Mouse (Mus musculus) spleen, adult 2 months (tissue): ENCODE measurements around the gene Ctxn1. TPM values are rescaled to one million over a fixed set of nuclear protein-coding genes. Genes with fewer than 3 reads are reported as not detected.

Experiments used
- DNase-seq, 2 experiments: peaks; one replicate each; pipeline versions ENCODE4 v3.0.0 to v3.0.0-alpha.2; 2012 to 2021; ENCODE audit warnings: low spot score in 2 of 2, low read depth in 1 of 2
- H3K27ac ChIP-seq: fragments of 200-500 bp; 2 replicates; pipeline ENCODE4 v1.5.1; 2012; ENCODE audit warnings: low read length, inconsistent platforms; ENCODE audit not compliant: insufficient read depth
- H3K27me3 ChIP-seq: fragments of 200-500 bp; 2 replicates; pipeline ENCODE4 v1.6.1; 2012; ENCODE audit warnings: mild to moderate bottlenecking, moderate library complexity, low read length, inconsistent platforms; ENCODE audit not compliant: control insufficient read depth, insufficient read depth
- H3K36me3 ChIP-seq: fragments of 200-500 bp; 2 replicates; pipeline ENCODE4 v1.6.1; 2012; ENCODE audit warnings: mild to moderate bottlenecking, low read length, inconsistent platforms; ENCODE audit not compliant: control insufficient read depth, insufficient read depth
- H3K4me1 ChIP-seq: fragments of 200-500 bp; 2 replicates; pipeline ENCODE4 v1.6.1; 2011; ENCODE audit warnings: inconsistent platforms; ENCODE audit not compliant: control insufficient read depth, insufficient read depth, insufficient read length
- H3K4me3 ChIP-seq: fragments of 200-500 bp; 2 replicates; pipeline ENCODE4 v1.5.1; 2011; ENCODE audit warnings: mild to moderate bottlenecking, inconsistent platforms; ENCODE audit not compliant: insufficient read depth, insufficient read length; ENCODE audit errors: extremely low read depth
- CTCF ChIP-seq: fragments of 200-500 bp; IDR thresholded peaks from 2 replicates; pipeline ENCODE4 v1.5.1; 2011; ENCODE audit warnings: mild to moderate bottlenecking, inconsistent platforms; ENCODE audit not compliant: insufficient read depth, insufficient read length, insufficient replicate concordance; ENCODE audit errors: extremely low read depth
- POLR2A ChIP-seq: fragments of 200-500 bp; IDR thresholded peaks from 2 replicates; pipeline ENCODE4 v1.6.1; 2011; ENCODE audit warnings: low read depth, low read length, inconsistent platforms
- WGBS: fragments of 180-500 bp; shearing (Covaris S2); methylation state at CpG from one replicate; pipeline ENCODE4 v1.1.7; 2018; 5-methylcytosine and 5-hydroxymethylcytosine counted together
- polyA plus RNA-seq: library from polyadenylated mRNA; depleted of rRNA; stranded (reverse); fragments of >200 nt; gene quantifications from 2 replicates; pipeline ENCODE4 v1.2.3, GENCODE M21; 2012

Gene Ctxn1
- polyA plus RNA-seq, 1 experiment = 4.1 TPM

- peaks cover 3% of the 10 kb centered on the region; the same call in 1 of the 2 replicates for H3K27me3 ChIP-seq
- no peaks in the 10 kb centered on the region for H3K36me3 ChIP-seq
- H3K4me3 ChIP-seq = no peak within 1 kb of the TSS
- H3K27ac ChIP-seq = no peak within 1 kb of the TSS
- 19% methylated on average over 33 of the region's 33 CpGs for WGBS
- H3K4me1 ChIP-seq = no peaks in the 10 kb centered on the region
- no peak for DNase-seq
- TF ChIP-seq POLR2A (no peak), CTCF (no peak)
Observed at GRCm38 (mm10) chr8:4226739-4227347, 32.2 kb downstream of the Ctxn1 start, which contains the start of gene Lrrc8e. Lrrc8e (plus strand) TSS chr8:4226827.

GRCm38 (mm10) chr8:4226323-4226722, 32.8 kb downstream of the Ctxn1 start:
- Histone ChIP-seq H3K36me3 (no peaks in the 10 kb centered on the region), H3K27me3 (peaks cover 3% of the 10 kb centered on the region; the same call in 1 of the 2 replicates), H3K4me1 (no peaks in the 10 kb centered on the region), H3K4me3 (no peak overlapping the region), H3K27ac (no peak overlapping the region)
- TF ChIP-seq CTCF = no peak
- TF ChIP-seq POLR2A = no peak
- WGBS = 51% methylated on average over 4 of the region's 4 CpGs
- no peak for DNase-seq

GRCm38 (mm10) chr8:4222059-4222458, 37.0 kb downstream of the Ctxn1 start:
- H3K27me3 ChIP-seq = peaks cover 7% of the 10 kb centered on the region
- no peak overlapping the region for H3K27ac ChIP-seq
- no peak overlapping the region for H3K4me3 ChIP-seq
- TF ChIP-seq POLR2A (no peak), CTCF (no peak)
- no peaks in the 10 kb centered on the region for H3K36me3 ChIP-seq
- no peak for DNase-seq
- peaks cover 1% of the 10 kb centered on the region for H3K4me1 ChIP-seq

DNA sequence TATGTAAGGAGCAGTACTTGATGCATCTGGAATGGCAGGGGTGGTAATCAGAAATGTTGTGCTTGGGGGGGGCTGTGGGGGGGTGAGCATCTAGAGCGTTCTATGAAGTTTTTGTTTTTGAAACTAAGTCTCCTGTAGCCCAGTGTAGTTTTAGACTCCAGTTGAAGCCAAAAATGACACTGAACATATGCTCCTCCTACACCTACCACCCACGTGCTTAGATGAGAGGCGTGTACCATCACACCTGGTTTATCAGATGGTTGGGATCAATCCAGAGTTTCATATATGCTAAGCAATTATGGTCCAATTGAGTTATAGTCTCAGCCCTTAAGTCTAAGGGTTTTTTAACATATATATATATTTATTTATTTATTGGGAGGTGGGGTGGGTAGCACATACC, 39.5 kb downstream of the Ctxn1 start:
- no peak for DNase-seq
- Histone ChIP-seq H3K27ac (no peak overlapping the region), H3K4me1 (peaks cover 6% of the 10 kb centered on the region), H3K4me3 (no peak overlapping the region), H3K36me3 (no peaks in the 10 kb centered on the region), H3K27me3 (peaks cover 13% of the 10 kb centered on the region)
- WGBS = 89% methylated on average over 3 of the region's 3 CpGs
- TF ChIP-seq POLR2A = no peak

GRCm38 (mm10) chr8:4216791-4217621, 42.1 kb downstream of the Ctxn1 start, which contains the start of gene Prr36:
Prr36 (minus strand) TSS chr8:4217459.
- Histone ChIP-seq H3K4me3 (no peak within 1 kb of the TSS; the same call in 1 of the 2 replicates), H3K27ac (no peak within 1 kb of the TSS), H3K27me3 (peaks cover 13% of the 10 kb centered on the region), H3K36me3 (no peaks in the 10 kb centered on the region), H3K4me1 (peaks cover 14% of the 10 kb centered on the region)
- TF ChIP-seq POLR2A (no peak), CTCF (no peak)
- no peak for DNase-seq
- WGBS = 7% methylated on average over 44 of the region's 44 CpGs

DNA sequence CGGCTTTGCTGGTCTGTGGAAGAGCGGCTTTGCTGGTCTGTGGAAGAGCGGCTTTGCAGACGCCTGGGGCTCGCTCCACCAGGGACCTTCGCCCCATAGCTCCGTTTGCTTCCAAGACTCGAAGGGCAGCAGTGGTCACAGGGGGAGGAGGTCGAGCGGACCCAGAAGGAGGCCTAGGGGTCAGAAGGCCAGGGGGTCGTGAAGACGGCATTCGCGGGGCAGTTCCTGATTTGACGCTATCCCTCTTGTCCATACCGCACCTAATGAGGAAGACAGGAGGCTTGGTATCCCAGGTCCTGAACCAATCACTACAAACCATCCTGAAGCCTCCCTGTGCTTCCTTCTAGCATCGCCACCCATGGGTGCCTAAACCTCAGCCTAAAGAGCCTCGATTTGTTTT, 42.8 kb downstream of the Ctxn1 start:
- Histone ChIP-seq H3K4me3 (no peak overlapping the region), H3K27ac (no peak overlapping the region), H3K27me3 (peaks cover 13% of the 10 kb centered on the region), H3K4me1 (peaks cover 14% of the 10 kb centered on the region), H3K36me3 (no peaks in the 10 kb centered on the region)
- no peak for DNase-seq
- 45% methylated on average over 18 of the region's 18 CpGs for WGBS
- TF ChIP-seq CTCF = no peak
- no peak for TF ChIP-seq POLR2A
